Mouse (Mus musculus): ENCODE results near the gene Alox8. TPM values are rescaled to one million over a fixed set of nuclear protein-coding genes. Genes with fewer than 3 reads are reported as not detected.
A peak's percentile ranks its signal among the peaks of the same experiment; 100 is the strongest.

Alox8 gene
- 0.85 and 1.6 TPM in 2 replicates for total RNA-seq (2012; rRNA removed)

- Histone ChIP-seq H3K27ac (ENCODE audit: insufficient read depth, low read depth, low read length, poor library complexity, severe bottlenecking) (no peak within 1 kb of the TSS), H3K4me1 (ENCODE audit: control insufficient read depth in 2 of 2, insufficient read depth in 2 of 2, low read length in 2 of 2, poor library complexity in 1 of 2) (peaks cover 0 to 4% of the 10 kb centered on the region in 2 experiments; a peak in 1 of 4 replicates), H3K9ac (ENCODE audit: insufficient read depth, low read depth, low read length, poor library complexity, severe bottlenecking) (no peak within 1 kb of the TSS), H3K9me3 (ENCODE audit: control insufficient read depth, insufficient read depth, low read depth, low read length) (no peaks in the 10 kb centered on the region), H3K36me3 (ENCODE audit: control insufficient read depth, insufficient read depth, low read length, poor library complexity, severe bottlenecking) (no peaks in the 10 kb centered on the region), H3K4me3 (ENCODE audit: insufficient read depth in 1 of 2, low read depth in 1 of 2, low read length in 2 of 2, poor library complexity in 1 of 2, severe bottlenecking in 1 of 2) (peak within 1 kb of the TSS; percentile 31 to 46; a peak in 3 of 4 replicates)
- no peak for TF ChIP-seq MAFK (IDR thresholded peaks at IDR 0.05; ENCODE audit: insufficient read depth, low read depth, low read length)
- no peak for TF ChIP-seq HCFC1 (IDR thresholded peaks at IDR 0.05; ENCODE audit: borderline replicate concordance, insufficient read depth, low read length)
- no peak for DNase-seq (ENCODE audit: low read depth, low spot score)
- in situ Hi-C loops (cut with MboI; ENCODE audit: low sequenced_read_pairs in 2 of 2, unreplicated experiment in 2 of 2) = loop anchor here (10.0 kb wide), 1 partner anchor 47 kb away; no protein-coding TSS in a partner anchor
These were observed at the start of gene Alox8 for GRCm38 (mm10) chr11:69197743-69198142. TSS of gene Alox8 (minus strand) at chr11:69197843.

DNA sequence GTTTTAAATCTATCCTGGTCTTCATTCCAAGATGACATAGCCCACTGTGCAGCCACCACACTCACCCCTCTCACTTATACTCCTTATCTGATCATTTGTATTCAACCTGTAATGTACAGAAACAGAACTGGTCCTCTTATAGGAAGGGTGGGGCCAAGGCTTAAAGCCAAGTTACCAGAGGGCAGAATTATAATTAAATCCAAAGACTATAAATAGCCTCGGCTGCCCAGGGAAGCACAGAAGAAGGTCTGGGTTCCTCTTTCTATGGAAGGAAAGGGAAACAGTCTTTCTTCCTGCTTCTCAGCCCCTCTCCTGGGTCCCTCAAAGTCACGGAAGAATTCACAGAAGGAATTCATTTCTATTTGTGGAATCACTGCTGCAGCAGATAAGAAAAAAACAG is 48.0 kb upstream of the Alox8 start:
- no peaks in the 10 kb centered on the region for H3K9me3 ChIP-seq (ENCODE audit: control insufficient read depth, insufficient read depth, low read depth, low read length)
- DNase-seq (ENCODE audit: low read depth, low spot score) = no peak
- H3K36me3 ChIP-seq (ENCODE audit: control insufficient read depth, insufficient read depth, low read length, poor library complexity, severe bottlenecking) = no peaks in the 10 kb centered on the region
- TF ChIP-seq CHD2 (IDR thresholded peaks at IDR 0.05; ENCODE audit: low read depth, low read length) = no peak
- TF ChIP-seq MAFK (IDR thresholded peaks at IDR 0.05; ENCODE audit: insufficient read depth, low read depth, low read length) = no peak
- no peak for TF ChIP-seq HCFC1 (IDR thresholded peaks at IDR 0.05; ENCODE audit: borderline replicate concordance, insufficient read depth, low read length)
- no peak for TF ChIP-seq ZC3H11A (IDR thresholded peaks at IDR 0.05; ENCODE audit: borderline replicate concordance, low read depth, low read length)
- TF ChIP-seq ZNF384 (IDR thresholded peaks at IDR 0.05; ENCODE audit: low read depth, low read length) = no peak
- no peak overlapping the region for H3K9ac ChIP-seq (ENCODE audit: insufficient read depth, low read depth, low read length, poor library complexity, severe bottlenecking)
- no peak overlapping the region for H3K4me3 ChIP-seq (ENCODE audit: insufficient read depth in 1 of 2, low read depth in 1 of 2, low read length in 2 of 2, poor library complexity in 1 of 2, severe bottlenecking in 1 of 2)
- in situ Hi-C loops (cut with MboI; ENCODE audit: low sequenced_read_pairs in 2 of 2, unreplicated experiment in 2 of 2) = loop anchor here (10.0 kb wide), 1 partner anchor 51 kb away; the partner anchor contains the start of gene Alox8 (in 2 of the 2)
- no peak overlapping the region for H3K27ac ChIP-seq (ENCODE audit: insufficient read depth, low read depth, low read length, poor library complexity, severe bottlenecking)
- H3K4me1 ChIP-seq (ENCODE audit: control insufficient read depth in 2 of 2, insufficient read depth in 2 of 2, low read length in 2 of 2, poor library complexity in 1 of 2) = no peaks in the 10 kb centered on the region

- no peak overlapping the region for H3K4me3 ChIP-seq (ENCODE audit: insufficient read depth in 1 of 2, low read depth in 1 of 2, low read length in 2 of 2, poor library complexity in 1 of 2, severe bottlenecking in 1 of 2)
- TF ChIP-seq ZNF384 (IDR thresholded peaks at IDR 0.05; ENCODE audit: low read depth, low read length) = no peak
- TF ChIP-seq ZC3H11A (IDR thresholded peaks at IDR 0.05; ENCODE audit: borderline replicate concordance, low read depth, low read length) = peak; percentile 74; the same call in 1 of the 2 replicates
- no peak for TF ChIP-seq CHD2 (IDR thresholded peaks at IDR 0.05; ENCODE audit: low read depth, low read length)
- TF ChIP-seq MAFK (IDR thresholded peaks at IDR 0.05; ENCODE audit: insufficient read depth, low read depth, low read length) = no peak
- no peak for TF ChIP-seq HCFC1 (IDR thresholded peaks at IDR 0.05; ENCODE audit: borderline replicate concordance, insufficient read depth, low read length)
- no peak for DNase-seq (ENCODE audit: low read depth, low spot score)
- in situ Hi-C loops (cut with MboI; ENCODE audit: low sequenced_read_pairs in 2 of 2, unreplicated experiment in 2 of 2) = loop anchor here (10.0 kb wide), 1 partner anchor 50 kb away; the partner anchor contains the start of gene Alox8 (in 2 of the 2)
- no peaks in the 10 kb centered on the region for H3K36me3 ChIP-seq (ENCODE audit: control insufficient read depth, insufficient read depth, low read length, poor library complexity, severe bottlenecking)
- H3K9ac ChIP-seq (ENCODE audit: insufficient read depth, low read depth, low read length, poor library complexity, severe bottlenecking) = no peak overlapping the region
- H3K9me3 ChIP-seq (ENCODE audit: control insufficient read depth, insufficient read depth, low read depth, low read length) = no peaks in the 10 kb centered on the region
- no peak overlapping the region for H3K27ac ChIP-seq (ENCODE audit: insufficient read depth, low read depth, low read length, poor library complexity, severe bottlenecking)
- H3K4me1 ChIP-seq (ENCODE audit: control insufficient read depth in 2 of 2, insufficient read depth in 2 of 2, low read length in 2 of 2, poor library complexity in 1 of 2) = no peaks in the 10 kb centered on the region
These were observed 47.3 kb upstream of the Alox8 start for GRCm38 (mm10) chr11:69244911-69245310.

DNA sequence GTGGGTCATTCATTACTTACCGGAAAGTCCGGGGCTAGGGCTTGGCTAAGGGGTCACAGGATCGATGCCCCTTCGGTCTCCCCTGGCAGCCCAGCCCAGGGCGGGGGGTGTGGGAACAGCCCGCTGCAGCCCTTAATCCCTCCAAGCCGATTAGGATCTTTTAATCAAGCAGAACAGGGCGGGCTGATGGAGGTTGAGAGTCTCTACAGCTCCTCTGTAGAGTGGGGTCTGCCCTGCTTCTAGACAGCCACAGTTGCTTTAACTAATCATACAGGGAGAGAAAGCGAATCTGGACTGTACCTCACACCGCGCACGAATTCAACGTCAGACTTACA is 39.2 kb upstream of the Alox8 start, which contains the start of gene Gucy2e:
TSS of gene Gucy2e (minus strand) at position 111 of the 335 bp plus-strand sequence.
- H3K9ac ChIP-seq (ENCODE audit: insufficient read depth, low read depth, low read length, poor library complexity, severe bottlenecking) = peak within 1 kb of the TSS; percentile 61
- in situ Hi-C loops (cut with MboI; ENCODE audit: low sequenced_read_pairs in 2 of 2, unreplicated experiment in 2 of 2) = no loop called here
- H3K9me3 ChIP-seq (ENCODE audit: control insufficient read depth, insufficient read depth, low read depth, low read length) = no peaks in the 10 kb centered on the region
- peak within 1 kb of the TSS; percentile 52 to 84 for H3K4me3 ChIP-seq (ENCODE audit: insufficient read depth in 1 of 2, low read depth in 1 of 2, low read length in 2 of 2, poor library complexity in 1 of 2, severe bottlenecking in 1 of 2)
- H3K36me3 ChIP-seq (ENCODE audit: control insufficient read depth, insufficient read depth, low read length, poor library complexity, severe bottlenecking) = no peaks in the 10 kb centered on the region
- H3K4me1 ChIP-seq (ENCODE audit: control insufficient read depth in 2 of 2, insufficient read depth in 2 of 2, low read length in 2 of 2, poor library complexity in 1 of 2) = peaks cover 0 to 2% of the 10 kb centered on the region in 2 experiments; a peak in 2 of 4 replicates
- TF ChIP-seq MAFK (IDR thresholded peaks at IDR 0.05; ENCODE audit: insufficient read depth, low read depth, low read length) = no peak
- no peak for TF ChIP-seq HCFC1 (IDR thresholded peaks at IDR 0.05; ENCODE audit: borderline replicate concordance, insufficient read depth, low read length)
- no peak for TF ChIP-seq CHD2 (IDR thresholded peaks at IDR 0.05; ENCODE audit: low read depth, low read length)
- TF ChIP-seq ZNF384 (IDR thresholded peaks at IDR 0.05; ENCODE audit: low read depth, low read length) = no peak
- no peak for DNase-seq (ENCODE audit: low read depth, low spot score)
- no peak within 1 kb of the TSS for H3K27ac ChIP-seq (ENCODE audit: insufficient read depth, low read depth, low read length, poor library complexity, severe bottlenecking)

All from ES-E14 (cell line).